Mouse (Mus musculus) myocyte (in vitro differentiated cells): Measurements from ENCODE around the gene Sfrp2. TPM values are rescaled to one million over a fixed set of nuclear protein-coding genes. Genes with fewer than 3 reads are reported as not detected.

Experiments
- H3K27me3 ChIP-seq: one replicate; pipeline ENCODE4 v1.6.1; 2011; ENCODE audit not compliant: control insufficient read depth, insufficient read depth, insufficient read length
- H3K36me3 ChIP-seq: one replicate; pipeline ENCODE4 v1.6.1; 2011; ENCODE audit not compliant: control insufficient read depth, insufficient read depth
- H3K4me2 ChIP-seq: one replicate; pipeline ENCODE4 v1.6.1; 2011; ENCODE audit warnings: low read depth, control low read depth
- H3K4me3 ChIP-seq: one replicate; pipeline ENCODE4 v1.5.1; 2011; ENCODE audit warnings: mild to moderate bottlenecking, control low read depth, moderate library complexity
- H3K79me2 ChIP-seq: one replicate; pipeline ENCODE4 v1.6.1; 2011; ENCODE audit not compliant: control insufficient read depth, insufficient read depth
- H3ac ChIP-seq: one replicate; pipeline ENCODE4 v1.6.1; 2011; ENCODE audit not compliant: control insufficient read depth, insufficient read length
- CEBPB ChIP-seq: IDR thresholded peaks from 2 replicates; pipeline ENCODE4 v1.6.1; 2011; ENCODE audit warnings: mild to moderate bottlenecking, moderate library complexity; ENCODE audit not compliant: poor library complexity, insufficient read depth, severe bottlenecking
- E2F4 ChIP-seq: IDR thresholded peaks from one replicate; pipeline ENCODE4 v1.6.1; 2011; ENCODE audit warnings: mild to moderate bottlenecking, control low read depth, moderate library complexity; ENCODE audit not compliant: insufficient read depth
- MAX ChIP-seq: IDR thresholded peaks from one replicate; pipeline ENCODE4 v1.6.1; 2011; ENCODE audit warnings: low read depth, mild to moderate bottlenecking, control low read depth
- MYOD1 ChIP-seq, 3 experiments: IDR thresholded peaks; one replicate each; pipeline ENCODE4 v1.6.1; 2011; ENCODE audit warnings: control low read depth in 2 of 3, low read depth in 2 of 3, mild to moderate bottlenecking in 2 of 3, moderate library complexity in 1 of 3; ENCODE audit not compliant: insufficient read length in 2 of 3, control insufficient read depth in 1 of 3
- MYOG ChIP-seq, 3 experiments: IDR thresholded peaks; one replicate each; pipeline ENCODE4 v1.6.1; 2011; ENCODE audit warnings: control low read depth in 2 of 3, low read depth in 2 of 3, mild to moderate bottlenecking in 2 of 3; ENCODE audit not compliant: insufficient read length in 2 of 3, control insufficient read depth in 1 of 3, insufficient read depth in 1 of 3
- POLR2A ChIP-seq: IDR thresholded peaks from one replicate; pipeline ENCODE4 v1.6.1; 2011; ENCODE audit warnings: low read depth, mild to moderate bottlenecking, control low read depth, moderate library complexity; ENCODE audit not compliant: insufficient read length
- POLR2AphosphoS2 ChIP-seq: IDR thresholded peaks from one replicate; pipeline ENCODE4 v1.6.1; 2011; ENCODE audit warnings: low read depth, control low read depth; ENCODE audit not compliant: insufficient read length
- REST ChIP-seq: IDR thresholded peaks from one replicate; pipeline ENCODE4 v1.6.1; 2011; ENCODE audit warnings: mild to moderate bottlenecking, control low read depth, moderate library complexity; ENCODE audit not compliant: insufficient read depth, insufficient read length
- SRF ChIP-seq: IDR thresholded peaks from one replicate; pipeline ENCODE4 v1.6.1; 2011; ENCODE audit warnings: low read depth; ENCODE audit not compliant: control insufficient read depth, insufficient read length
- TCF12 ChIP-seq: IDR thresholded peaks from one replicate; pipeline ENCODE4 v1.6.1; 2011; ENCODE audit warnings: mild to moderate bottlenecking, control low read depth; ENCODE audit not compliant: poor library complexity, insufficient read depth, severe bottlenecking
- TCF3 ChIP-seq: IDR thresholded peaks from one replicate; pipeline ENCODE4 v1.6.1; 2011; ENCODE audit warnings: low read depth, control low read depth; ENCODE audit not compliant: insufficient read length
- USF1 ChIP-seq: IDR thresholded peaks from one replicate; pipeline ENCODE4 v1.6.1; 2011; ENCODE audit warnings: low read depth, mild to moderate bottlenecking, control low read depth, moderate library complexity
- polyA plus RNA-seq: library from polyadenylated mRNA; unstranded; fragments of >200 nt; fragmentation: generic; extraction: Trizol; gene quantifications from one replicate; pipeline ENCODE4 v1.2.1, GENCODE M21; 2012; ENCODE audit warnings: missing spikeins

The Sfrp2 gene
- polyA plus RNA-seq, 1 experiment = 0.05 TPM

DNA sequence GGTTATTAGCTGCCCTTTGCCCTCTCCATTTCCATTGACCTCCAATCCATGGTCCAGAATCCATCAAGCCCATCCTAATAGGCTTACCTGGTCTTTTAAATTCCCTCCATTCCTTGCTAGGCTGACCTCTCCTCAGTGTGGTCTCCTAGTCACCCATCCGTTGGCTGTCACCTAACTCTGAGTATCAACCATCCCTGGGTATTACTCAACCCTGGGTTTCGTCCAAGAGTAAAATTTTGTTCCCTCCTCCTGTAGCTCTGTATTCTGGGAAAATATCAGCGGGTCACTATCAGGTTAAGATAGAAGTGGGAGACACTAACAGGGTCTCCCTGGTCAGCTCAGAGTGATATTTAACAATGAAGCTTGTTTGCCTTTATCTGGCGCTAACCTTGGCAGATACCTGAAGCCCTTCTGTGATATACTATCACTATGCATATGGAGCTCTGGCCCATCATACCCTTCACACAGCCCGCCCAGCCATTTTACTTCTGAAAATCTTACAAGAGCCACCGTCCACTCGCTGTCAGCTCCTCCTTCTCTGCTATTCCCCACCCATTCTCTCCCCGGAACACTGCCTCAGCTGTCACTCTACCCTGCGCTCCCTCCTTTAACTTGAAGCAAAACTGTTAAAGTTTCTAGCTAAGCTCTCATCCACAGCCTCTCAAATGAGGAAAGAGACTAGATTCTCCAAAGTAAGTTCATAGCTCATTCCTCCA is 37.3 kb upstream of the Sfrp2 start:
- Histone ChIP-seq H3K4me2 (no peak overlapping the region), H3K27me3 (no peaks in the 10 kb centered on the region), H3K36me3 (no peaks in the 10 kb centered on the region), H3K4me3 (no peak overlapping the region), H3ac (no peak overlapping the region), H3K79me2 (no peaks in the 10 kb centered on the region)
- TF ChIP-seq MYOD1 (IDR thresholded peaks at IDR 0.05; ENCODE audit: control insufficient read depth in 1 of 3, insufficient read length in 2 of 3, low read depth in 2 of 3) = no peak
- no peak for TF ChIP-seq MYOG (IDR thresholded peaks at IDR 0.05; ENCODE audit: control insufficient read depth in 1 of 3, insufficient read depth in 1 of 3, insufficient read length in 2 of 3, low read depth in 2 of 3)
- no peak for TF ChIP-seq TCF3
- no peak for TF ChIP-seq CEBPB
- no peak for TF ChIP-seq TCF12
- TF ChIP-seq POLR2A = no peak
- no peak for TF ChIP-seq E2F4
- no peak for TF ChIP-seq USF1
- TF ChIP-seq POLR2AphosphoS2 = no peak
- no peak for TF ChIP-seq REST
- TF ChIP-seq MAX = no peak

DNA sequence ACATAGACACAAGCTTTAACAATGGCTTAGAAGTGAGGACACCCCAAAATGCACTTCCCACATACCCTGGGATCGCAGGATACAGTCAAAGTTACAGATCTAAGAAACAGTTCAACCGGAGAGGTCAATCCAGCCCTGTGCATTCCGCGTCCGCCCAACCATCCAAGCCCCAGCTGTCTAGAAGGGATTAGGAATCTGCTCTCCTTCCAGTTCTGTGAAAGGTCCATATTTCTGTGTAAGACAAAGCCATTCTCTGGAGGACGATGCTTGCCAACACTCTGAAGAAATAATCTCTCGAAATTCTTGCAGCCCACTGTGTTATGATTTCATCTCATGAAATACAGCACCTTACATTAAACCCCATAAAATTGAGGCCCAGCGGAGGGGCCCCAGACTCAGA is 32.1 kb upstream of the Sfrp2 start:
- no peak overlapping the region for H3ac ChIP-seq
- TF ChIP-seq MYOD1 (IDR thresholded peaks at IDR 0.05; ENCODE audit: control insufficient read depth in 1 of 3, insufficient read length in 2 of 3, low read depth in 2 of 3) = no peak
- TF ChIP-seq E2F4 = no peak
- no peak for TF ChIP-seq TCF3
- TF ChIP-seq REST = no peak
- TF ChIP-seq SRF = no peak
- no peak for TF ChIP-seq MAX
- no peak for TF ChIP-seq POLR2AphosphoS2
- no peak for TF ChIP-seq TCF12
- no peak for TF ChIP-seq POLR2A
- TF ChIP-seq CEBPB = no peak
- TF ChIP-seq MYOG (IDR thresholded peaks at IDR 0.05; ENCODE audit: control insufficient read depth in 1 of 3, insufficient read depth in 1 of 3, insufficient read length in 2 of 3, low read depth in 2 of 3) = no peak
- no peak for TF ChIP-seq USF1
- H3K27me3 ChIP-seq = no peaks in the 10 kb centered on the region
- H3K4me3 ChIP-seq = no peak overlapping the region
- H3K4me2 ChIP-seq = no peak overlapping the region
- H3K36me3 ChIP-seq = no peaks in the 10 kb centered on the region
- H3K79me2 ChIP-seq = no peaks in the 10 kb centered on the region

GRCm38 (mm10) chr3:83736980-83737379 is 29.1 kb upstream of the Sfrp2 start:
- no peak overlapping the region for H3K4me2 ChIP-seq
- no peaks in the 10 kb centered on the region for H3K79me2 ChIP-seq
- H3K27me3 ChIP-seq = no peaks in the 10 kb centered on the region
- H3K4me3 ChIP-seq = no peak overlapping the region
- H3ac ChIP-seq = no peak overlapping the region
- no peak for TF ChIP-seq POLR2AphosphoS2
- no peak for TF ChIP-seq E2F4
- no peak for TF ChIP-seq SRF
- TF ChIP-seq CEBPB = no peak
- no peak for TF ChIP-seq TCF3
- TF ChIP-seq REST = no peak
- no peak for TF ChIP-seq MYOD1 (IDR thresholded peaks at IDR 0.05; ENCODE audit: control insufficient read depth in 1 of 3, insufficient read length in 2 of 3, low read depth in 2 of 3)
- TF ChIP-seq MYOG (IDR thresholded peaks at IDR 0.05; ENCODE audit: control insufficient read depth in 1 of 3, insufficient read depth in 1 of 3, insufficient read length in 2 of 3, low read depth in 2 of 3) = no peak
- no peak for TF ChIP-seq TCF12
- TF ChIP-seq MAX = no peak
- no peak for TF ChIP-seq POLR2A
- TF ChIP-seq USF1 = no peak
- no peaks in the 10 kb centered on the region for H3K36me3 ChIP-seq

- TF ChIP-seq E2F4 (no peak), POLR2A (no peak), REST (no peak), SRF (no peak), MYOD1 (IDR thresholded peaks at IDR 0.05; ENCODE audit: control insufficient read depth in 1 of 3, insufficient read length in 2 of 3, low read depth in 2 of 3) (no peak), MYOG (IDR thresholded peaks at IDR 0.05; ENCODE audit: control insufficient read depth in 1 of 3, insufficient read depth in 1 of 3, insufficient read length in 2 of 3, low read depth in 2 of 3) (no peak)
- no peak overlapping the region for H3K4me2 ChIP-seq
- H3K79me2 ChIP-seq = no peaks in the 10 kb centered on the region
- H3ac ChIP-seq = no peak overlapping the region
- no peaks in the 10 kb centered on the region for H3K36me3 ChIP-seq
- H3K4me3 ChIP-seq = no peak overlapping the region
- H3K27me3 ChIP-seq = no peaks in the 10 kb centered on the region
These were observed 25.9 kb upstream of the Sfrp2 start for GRCm38 (mm10) chr3:83740246-83740645.

- Histone ChIP-seq H3ac (no peak overlapping the region), H3K27me3 (no peaks in the 10 kb centered on the region), H3K4me3 (no peak overlapping the region), H3K36me3 (no peaks in the 10 kb centered on the region), H3K79me2 (no peaks in the 10 kb centered on the region), H3K4me2 (no peak overlapping the region)
- TF ChIP-seq E2F4 = no peak
- no peak for TF ChIP-seq MYOG (IDR thresholded peaks at IDR 0.05; ENCODE audit: control insufficient read depth in 1 of 3, insufficient read depth in 1 of 3, insufficient read length in 2 of 3, low read depth in 2 of 3)
- no peak for TF ChIP-seq TCF12
- TF ChIP-seq MAX = no peak
- TF ChIP-seq CEBPB = no peak
- no peak for TF ChIP-seq REST
- no peak for TF ChIP-seq POLR2AphosphoS2
- TF ChIP-seq USF1 = no peak
- TF ChIP-seq POLR2A = no peak
- TF ChIP-seq MYOD1 (IDR thresholded peaks at IDR 0.05; ENCODE audit: control insufficient read depth in 1 of 3, insufficient read length in 2 of 3, low read depth in 2 of 3) = no peak
- TF ChIP-seq SRF = no peak
- no peak for TF ChIP-seq TCF3
These were observed 18.8 kb upstream of the Sfrp2 start for GRCm38 (mm10) chr3:83747276-83747675.
